Mouse (Mus musculus): ENCODE measurements around the gene Ston2. TPM values are rescaled to one million over a fixed set of nuclear protein-coding genes. Genes with fewer than 3 reads are reported as not detected.

Ston2 gene
- polyA plus RNA-seq, 1 experiment from 2014 or later, result 5.6 TPM

DNA sequence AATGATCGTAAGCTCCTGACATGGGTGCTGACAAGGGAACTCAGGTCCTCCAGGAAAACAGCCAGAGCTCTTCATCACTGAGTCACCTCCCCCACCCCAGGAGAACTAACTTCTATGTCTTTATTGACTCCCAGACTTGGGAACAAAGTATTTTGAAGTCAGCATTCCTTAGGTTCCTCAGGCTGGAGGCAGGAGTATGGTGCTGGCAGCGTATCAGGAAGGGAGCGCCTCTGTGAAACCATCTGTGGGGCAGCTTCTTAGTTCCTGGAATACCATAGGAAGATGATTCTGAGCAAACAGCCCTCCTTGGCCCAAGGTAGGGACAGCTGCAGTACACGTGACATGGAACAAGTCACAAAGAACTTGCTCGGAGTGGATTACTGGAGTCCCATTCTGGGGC lies 84.7 kb downstream of the Ston2 start:
- DNase-seq (no peak), ATAC-seq (no peak)
- Histone ChIP-seq H3K4me3 (ENCODE audit: low read depth, low read length) (no peak overlapping the region), H3K9me3 (ENCODE audit: low read length) (no peaks in the 10 kb centered on the region), H3K4me2 (ENCODE audit: low read depth, low read length) (no peak overlapping the region), H3K36me3 (replicated peaks; ENCODE audit: insufficient read depth, low read length) (0 out of 2 replicates have a peak, but pooled peaks cover 3% of the 10 kb centered on the region), H3K27me3 (ENCODE audit: insufficient read depth, low read length) (no peaks in the 10 kb centered on the region), H3K27ac (ENCODE audit: low read depth) (no peak overlapping the region), H3K4me1 (ENCODE audit: insufficient read depth) (peaks cover 2% of the 10 kb centered on the region; the same call in 1 of the 2 replicates), H3K9ac (replicated peaks) (no peak overlapping the region)
- TF ChIP-seq CTCF (IDR thresholded peaks at IDR 0.05; ENCODE audit: low read depth) (no peak), EP300 (IDR thresholded peaks at IDR 0.05; ENCODE audit: low read depth) (no peak)
- 87% methylated on average over 5 of the region's 5 CpGs for WGBS (ENCODE audit: insufficient replicate concordance)

DNA sequence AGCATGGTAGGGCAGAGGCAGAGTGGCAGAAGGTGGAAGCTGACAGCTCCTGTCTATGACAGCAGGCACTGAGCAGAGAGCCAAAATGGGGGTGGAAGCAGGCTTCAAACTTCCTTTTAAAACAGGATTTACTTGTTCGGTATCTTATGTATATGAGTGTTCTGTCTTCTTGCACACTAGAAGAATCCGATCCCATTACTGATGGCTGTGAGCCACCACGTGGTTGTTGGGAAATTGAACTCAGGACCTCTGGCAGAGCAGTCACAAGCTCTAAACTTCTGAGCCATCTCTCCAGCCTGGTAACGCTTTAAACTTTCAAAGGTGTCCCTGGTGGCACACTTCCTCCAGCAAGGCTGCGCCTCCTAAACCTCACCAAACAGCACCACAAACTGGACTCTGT lies 85.4 kb downstream of the Ston2 start:
- Histone ChIP-seq H3K9ac (replicated peaks) (no peak overlapping the region), H3K4me1 (ENCODE audit: insufficient read depth) (peaks cover 1% of the 10 kb centered on the region; the same call in 1 of the 2 replicates), H3K9me3 (ENCODE audit: low read length) (no peaks in the 10 kb centered on the region), H3K27me3 (ENCODE audit: insufficient read depth, low read length) (no peaks in the 10 kb centered on the region), H3K27ac (ENCODE audit: low read depth) (no peak overlapping the region), H3K4me3 (ENCODE audit: low read depth, low read length) (no peak overlapping the region), H3K36me3 (replicated peaks; ENCODE audit: insufficient read depth, low read length) (0 out of 2 replicates have a peak, but pooled peaks cover 3% of the 10 kb centered on the region), H3K4me2 (ENCODE audit: low read depth, low read length) (no peak overlapping the region)
- ATAC-seq, result no peak
- 82% methylated on average over 5 of the region's 5 CpGs for WGBS (ENCODE audit: insufficient replicate concordance)
- TF ChIP-seq EP300 (IDR thresholded peaks at IDR 0.05; ENCODE audit: low read depth) (no peak), CTCF (IDR thresholded peaks at IDR 0.05; ENCODE audit: low read depth) (no peak)
- DNase-seq, result no peak

DNA sequence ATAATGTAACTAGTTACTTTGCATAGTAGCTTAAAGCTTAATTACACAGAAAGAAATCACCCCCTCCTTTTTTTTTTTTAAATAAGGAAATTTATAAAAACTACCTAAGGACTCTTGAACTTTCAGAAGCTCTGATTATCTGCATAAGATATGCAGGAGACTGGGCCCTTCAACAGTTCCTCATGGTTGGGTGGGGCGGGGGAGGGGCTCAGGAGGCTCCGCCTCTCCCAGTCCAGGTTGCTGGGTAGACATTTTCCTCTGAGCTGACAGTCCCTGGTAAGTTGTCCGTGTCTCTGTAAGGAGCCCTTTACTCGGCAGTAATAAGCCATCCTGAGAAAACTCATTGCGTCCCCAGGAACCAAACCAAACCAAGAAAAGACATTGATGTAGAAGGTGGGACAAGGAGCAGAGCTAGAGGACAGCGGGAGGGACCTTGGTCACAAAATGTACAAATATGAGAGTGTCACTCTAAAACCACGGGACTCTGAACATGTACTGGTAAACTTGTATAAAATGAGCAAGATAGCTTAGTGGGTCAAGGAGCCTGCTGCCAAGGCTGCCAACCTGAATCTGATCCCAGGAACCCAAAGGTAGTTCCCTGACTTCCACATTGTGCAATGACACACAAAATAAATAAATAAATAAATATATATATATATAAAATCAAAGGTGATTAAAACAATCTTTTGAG lies 88.6 kb downstream of the Ston2 start:
- Histone ChIP-seq H3K4me1 (ENCODE audit: insufficient read depth) (no peaks in the 10 kb centered on the region), H3K9me3 (ENCODE audit: low read length) (no peaks in the 10 kb centered on the region), H3K4me2 (ENCODE audit: low read depth, low read length) (no peak overlapping the region), H3K27me3 (ENCODE audit: insufficient read depth, low read length) (no peaks in the 10 kb centered on the region), H3K36me3 (replicated peaks; ENCODE audit: insufficient read depth, low read length) (no peaks in the 10 kb centered on the region), H3K4me3 (ENCODE audit: low read depth, low read length) (no peak overlapping the region), H3K9ac (replicated peaks) (no peak overlapping the region), H3K27ac (ENCODE audit: low read depth) (no peak overlapping the region; the same call in 1 of the 2 replicates)
- ATAC-seq (no peak), DNase-seq (no peak)
- TF ChIP-seq EP300 (IDR thresholded peaks at IDR 0.05; ENCODE audit: low read depth), result no peak
- TF ChIP-seq CTCF (IDR thresholded peaks at IDR 0.05; ENCODE audit: low read depth), result no peak
- 80% methylated on average over 7 of the region's 7 CpGs for WGBS (ENCODE audit: insufficient replicate concordance)

DNA sequence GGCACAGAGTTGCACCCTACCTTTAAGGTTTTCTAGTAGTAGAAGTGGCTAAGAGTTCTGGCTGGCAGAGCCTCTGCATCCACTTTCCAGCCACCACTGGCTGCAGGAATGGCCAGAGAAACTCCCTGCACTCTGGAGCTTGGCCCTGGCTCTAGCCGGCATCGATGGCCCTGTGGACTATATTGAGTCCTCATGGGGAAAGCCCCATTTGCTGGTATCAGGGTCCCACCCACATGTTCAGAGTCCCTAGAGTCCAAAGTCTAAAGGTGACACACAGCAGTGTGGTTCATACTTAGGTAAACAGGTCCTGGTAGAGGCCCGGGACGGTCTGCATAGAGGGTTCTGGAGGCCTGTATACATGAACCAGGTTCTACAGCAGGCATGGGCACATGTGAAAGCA lies 92.0 kb downstream of the Ston2 start:
- H3K4me1 ChIP-seq (ENCODE audit: insufficient read depth), result 0 out of 2 replicates have a peak, but pooled peaks cover 4% of the 10 kb centered on the region
- H3K27ac ChIP-seq (ENCODE audit: low read depth), result peak overlapping the region; percentile 90
- no peak overlapping the region for H3K9ac ChIP-seq (replicated peaks)
- ATAC-seq, result peak; percentile 98
- 62% methylated on average over 4 of the region's 4 CpGs for WGBS (ENCODE audit: insufficient replicate concordance)
- no peaks in the 10 kb centered on the region for H3K36me3 ChIP-seq (replicated peaks; ENCODE audit: insufficient read depth, low read length)
- no peak overlapping the region for H3K4me3 ChIP-seq (ENCODE audit: low read depth, low read length)
- no peaks in the 10 kb centered on the region for H3K9me3 ChIP-seq (ENCODE audit: low read length)
- H3K27me3 ChIP-seq (ENCODE audit: insufficient read depth, low read length), result no peaks in the 10 kb centered on the region
- TF ChIP-seq CTCF (IDR thresholded peaks at IDR 0.05; ENCODE audit: low read depth) (no peak), EP300 (IDR thresholded peaks at IDR 0.05; ENCODE audit: low read depth) (peak; percentile 91)
- DNase-seq, result peak; percentile 65
- peak overlapping the region; percentile 50 for H3K4me2 ChIP-seq (ENCODE audit: low read depth, low read length)

DNA sequence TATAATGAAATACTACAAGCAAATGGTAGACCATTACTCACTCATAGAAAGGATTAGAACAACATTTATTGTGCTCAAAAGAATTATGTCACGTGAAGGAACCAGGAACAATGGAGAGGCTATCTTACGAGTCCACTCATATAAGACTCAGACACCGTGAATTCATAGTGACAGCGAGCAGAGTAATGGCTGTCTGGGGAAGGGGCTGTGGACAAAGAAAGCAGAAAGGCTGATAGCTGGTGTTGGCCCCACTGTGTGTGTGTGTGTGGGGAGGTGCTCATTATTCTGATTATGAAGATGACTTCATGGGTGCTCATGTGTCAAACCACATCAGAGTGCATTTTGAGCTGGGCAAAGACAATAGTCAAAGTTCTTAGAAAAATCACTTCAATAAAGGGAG lies 92.4 kb downstream of the Ston2 start:
- H3K27me3 ChIP-seq (ENCODE audit: insufficient read depth, low read length), result no peaks in the 10 kb centered on the region
- TF ChIP-seq CTCF (IDR thresholded peaks at IDR 0.05; ENCODE audit: low read depth), result no peak
- TF ChIP-seq EP300 (IDR thresholded peaks at IDR 0.05; ENCODE audit: low read depth), result no peak
- H3K36me3 ChIP-seq (replicated peaks; ENCODE audit: insufficient read depth, low read length), result no peaks in the 10 kb centered on the region
- peak overlapping the region; percentile 33; the same call in 1 of the 2 replicates for H3K9ac ChIP-seq (replicated peaks)
- H3K27ac ChIP-seq (ENCODE audit: low read depth), result peak overlapping the region; percentile 90
- H3K4me3 ChIP-seq (ENCODE audit: low read depth, low read length), result no peak overlapping the region
- H3K9me3 ChIP-seq (ENCODE audit: low read length), result no peaks in the 10 kb centered on the region
- H3K4me2 ChIP-seq (ENCODE audit: low read depth, low read length), result peak overlapping the region; percentile 50
- 0 out of 2 replicates have a peak, but pooled peaks cover 4% of the 10 kb centered on the region for H3K4me1 ChIP-seq (ENCODE audit: insufficient read depth)
- DNase-seq, result no peak
- WGBS (ENCODE audit: insufficient replicate concordance), result 77% methylated on average over 4 of the region's 4 CpGs
- no peak for ATAC-seq

DNA sequence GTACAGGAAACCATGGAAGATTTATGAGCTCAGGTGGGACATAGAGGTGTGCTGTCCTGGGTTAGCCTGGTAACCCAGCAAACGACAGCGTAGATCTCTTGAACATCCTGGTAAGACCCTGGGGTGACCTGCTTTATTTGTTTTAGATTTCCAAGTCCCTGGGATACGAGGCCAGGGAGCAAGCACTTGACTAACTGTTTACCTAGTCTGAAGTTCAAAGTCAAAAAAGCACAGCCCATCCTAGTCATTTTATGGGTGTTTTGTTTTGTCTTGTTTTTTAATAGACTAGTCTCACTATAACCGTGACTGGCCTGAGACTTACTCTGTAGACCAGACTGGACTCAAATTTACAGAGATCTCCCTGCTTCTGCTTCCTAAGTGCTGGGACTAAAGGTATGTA lies 93.4 kb downstream of the Ston2 start:
- ATAC-seq (peak; percentile 33), DNase-seq (no peak)
- no peaks in the 10 kb centered on the region for H3K36me3 ChIP-seq (replicated peaks; ENCODE audit: insufficient read depth, low read length)
- H3K9ac ChIP-seq (replicated peaks), result 0 out of 2 replicates have a peak overlapping the region, but pooled peaks have one; percentile 39
- H3K4me1 ChIP-seq (ENCODE audit: insufficient read depth), result 0 out of 2 replicates have a peak, but pooled peaks cover 4% of the 10 kb centered on the region
- H3K27ac ChIP-seq (ENCODE audit: low read depth), result peak overlapping the region; percentile 90
- H3K4me3 ChIP-seq (ENCODE audit: low read depth, low read length), result peak overlapping the region; percentile 11; the same call in 1 of the 2 replicates
- no peak for TF ChIP-seq CTCF (IDR thresholded peaks at IDR 0.05; ENCODE audit: low read depth)
- peak; percentile 63; the same call in 1 of the 2 replicates for TF ChIP-seq EP300 (IDR thresholded peaks at IDR 0.05; ENCODE audit: low read depth)
- H3K27me3 ChIP-seq (ENCODE audit: insufficient read depth, low read length), result no peaks in the 10 kb centered on the region
- WGBS (ENCODE audit: insufficient replicate concordance), result 60% methylated on average over 4 of the region's 4 CpGs
- peak overlapping the region; percentile 50 for H3K4me2 ChIP-seq (ENCODE audit: low read depth, low read length)
- no peaks in the 10 kb centered on the region for H3K9me3 ChIP-seq (ENCODE audit: low read length)
